Comparison of ENCODE assay signal across 15 mouse cellular contexts in the genomic region with DNA sequence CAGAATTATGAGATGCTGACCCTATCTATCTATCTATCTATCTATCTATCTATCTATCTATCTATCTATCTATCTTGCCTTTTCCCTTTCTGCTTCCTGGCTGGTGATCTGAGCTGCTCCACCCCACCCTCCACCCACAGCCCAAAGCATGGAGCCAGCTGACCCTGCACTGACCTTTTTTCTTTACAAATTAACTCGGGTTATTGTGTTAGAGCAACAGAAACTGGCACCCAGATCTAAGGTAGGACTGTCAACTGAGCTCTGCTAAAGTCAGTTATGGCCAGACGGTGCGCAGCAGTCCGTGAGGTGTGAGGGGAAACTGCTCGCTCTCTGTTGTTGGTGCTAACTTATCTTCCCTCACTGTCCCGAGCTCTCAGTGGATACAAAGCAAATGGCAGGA.
DNase-seq lines count a peak whose midpoint lies in the region; ATAC-seq and TF ChIP-seq lines count a peak whose summit lies in the region.
"Had no signal": no experiment of that assay in that cellular context is flagged by ENCODE, and none has a peak within 500 bp of the region (broad histone marks: within the 10 kb centered on the region; RNA-seq: fewer than 3 reads in every experiment).

No protein-coding gene starts in this region.

- intact Hi-C loops in left cerebral cortex, postnatal 25 days (cut with DNase I): no loop called here

- no peak overlapping the region for H3K27ac ChIP-seq in intestine, embryonic 15.5 days
- no peak overlapping the region for H3K27ac ChIP-seq in intestine, postnatal 0 days (ENCODE audit: low read depth, low read length)
- 0 out of 2 replicates have a peak overlapping the region, but pooled peaks have one; percentile 19 for H3K27ac ChIP-seq in kidney, postnatal 0 days
- no peak overlapping the region for H3K27ac ChIP-seq in liver, embryonic 11.5 days (ENCODE audit: low read depth, low read length)
- H3K27ac ChIP-seq in stomach, postnatal 0 days (replicated peaks): peak overlapping the region; percentile 53

- no peak overlapping the region for H3K4me3 ChIP-seq in intestine, embryonic 15.5 days (replicated peaks)
- no peak overlapping the region for H3K4me3 ChIP-seq in intestine, postnatal 0 days (ENCODE audit: low read depth, low read length)
- no peak overlapping the region for H3K4me3 ChIP-seq in kidney, postnatal 0 days (replicated peaks; ENCODE audit: low read depth, low read length)
- no peak overlapping the region for H3K4me3 ChIP-seq in liver, embryonic 11.5 days (ENCODE audit: low read depth, low read length)
- H3K4me3 ChIP-seq in stomach, postnatal 0 days (ENCODE audit: low read depth, low read length): no peak overlapping the region
- H3K4me3 ChIP-seq: lung, embryonic 15.5 days; neural tube, embryonic 15.5 days had no signal

- H3K9me3 ChIP-seq in intestine, embryonic 15.5 days: no peaks in the 10 kb centered on the region
- no peaks in the 10 kb centered on the region for H3K9me3 ChIP-seq in intestine, postnatal 0 days (ENCODE audit: control insufficient read depth)
- H3K9me3 ChIP-seq in kidney, postnatal 0 days (replicated peaks; ENCODE audit: low read length): no peaks in the 10 kb centered on the region
- no peaks in the 10 kb centered on the region for H3K9me3 ChIP-seq in liver, embryonic 11.5 days (ENCODE audit: control insufficient read depth, low read length)
- no peaks in the 10 kb centered on the region for H3K9me3 ChIP-seq in stomach, postnatal 0 days (ENCODE audit: control insufficient read depth, low read length)
- H3K9me3 ChIP-seq: lung, embryonic 15.5 days; neural tube, embryonic 15.5 days had no signal

- DNase-seq in kidney, postnatal 0 days (ENCODE audit: low spot score): no peak
- no peak for DNase-seq in liver, embryonic 11.5 days (ENCODE audit: low spot score)
- DNase-seq in stomach, postnatal 0 days (ENCODE audit: low spot score): no peak
- no peak for DNase-seq in left cerebral cortex, postnatal 25 days (ENCODE audit: low spot score in 2 of 2)
- DNase-seq in adrenal gland, postnatal 36 days: no peak
- DNase-seq in gastrocnemius, adult 18-20 months (ENCODE audit: low spot score): no peak
- DNase-seq: cerebellum, postnatal 25 days; gastrocnemius, postnatal 25 days; right cerebral cortex, postnatal 4 days had no signal

- TF ChIP-seq EP300 in stomach, postnatal 0 days (optimal IDR thresholded peaks at IDR 0.05): no peak

- H3K4me2 ChIP-seq in intestine, embryonic 15.5 days (replicated peaks): no peak overlapping the region
- no peak overlapping the region for H3K4me2 ChIP-seq in intestine, postnatal 0 days (replicated peaks; ENCODE audit: low read depth)
- H3K4me2 ChIP-seq in kidney, postnatal 0 days (ENCODE audit: low read length): no peak overlapping the region
- H3K4me2 ChIP-seq in liver, embryonic 11.5 days: no peak overlapping the region
- no peak overlapping the region for H3K4me2 ChIP-seq in stomach, postnatal 0 days (replicated peaks; ENCODE audit: low read depth)
- H3K4me2 ChIP-seq: heart, embryonic 11.5 days; lung, embryonic 15.5 days; neural tube, embryonic 15.5 days had no signal

- H3K36me3 ChIP-seq in intestine, embryonic 15.5 days: no peaks in the 10 kb centered on the region
- H3K36me3 ChIP-seq in intestine, postnatal 0 days (ENCODE audit: control insufficient read depth, insufficient read depth): no peaks in the 10 kb centered on the region
- H3K36me3 ChIP-seq in kidney, postnatal 0 days (ENCODE audit: insufficient read depth, low read length): no peaks in the 10 kb centered on the region
- H3K36me3 ChIP-seq in liver, embryonic 11.5 days (ENCODE audit: control insufficient read depth, insufficient read depth, low read length): no peaks in the 10 kb centered on the region
- H3K36me3 ChIP-seq in stomach, postnatal 0 days (ENCODE audit: control insufficient read depth, insufficient read depth, low read length): no peaks in the 10 kb centered on the region
- H3K36me3 ChIP-seq: lung, embryonic 15.5 days; neural tube, embryonic 15.5 days had no signal

- H3K4me1 ChIP-seq in intestine, embryonic 15.5 days (replicated peaks): peaks cover 29% of the 10 kb centered on the region
- peaks cover 11% of the 10 kb centered on the region; the same call in 1 of the 2 replicates for H3K4me1 ChIP-seq in intestine, postnatal 0 days (replicated peaks; ENCODE audit: control insufficient read depth, insufficient read depth, low read length)
- H3K4me1 ChIP-seq in kidney, postnatal 0 days (replicated peaks; ENCODE audit: insufficient read depth, low read length): peaks cover 22% of the 10 kb centered on the region
- peaks cover 21% of the 10 kb centered on the region for H3K4me1 ChIP-seq in liver, embryonic 11.5 days (replicated peaks; ENCODE audit: control insufficient read depth, insufficient read depth, low read length)
- peaks cover 13% of the 10 kb centered on the region; the same call in 1 of the 2 replicates for H3K4me1 ChIP-seq in stomach, postnatal 0 days (replicated peaks; ENCODE audit: control insufficient read depth, insufficient read depth)

- no peak for TF ChIP-seq CTCF in intestine, postnatal 0 days (IDR thresholded peaks at IDR 0.05; ENCODE audit: low read depth)
- no peak for TF ChIP-seq CTCF in kidney, postnatal 0 days (IDR thresholded peaks at IDR 0.05; ENCODE audit: low read depth)
- no peak for TF ChIP-seq CTCF in stomach, postnatal 0 days (IDR thresholded peaks at IDR 0.05; ENCODE audit: low read depth)

- WGBS in intestine, embryonic 15.5 days: 53% methylated on average over 6 of the region's 6 CpGs
- WGBS in intestine, postnatal 0 days: 39% methylated on average over 6 of the region's 6 CpGs
- 50% methylated on average over 6 of the region's 6 CpGs for WGBS in kidney, postnatal 0 days
- WGBS in liver, embryonic 11.5 days: 63% methylated on average over 6 of the region's 6 CpGs
- 55% methylated on average over 6 of the region's 6 CpGs for WGBS in stomach, postnatal 0 days

- no peak overlapping the region for H3K9ac ChIP-seq in intestine, embryonic 15.5 days
- no peak overlapping the region for H3K9ac ChIP-seq in intestine, postnatal 0 days (ENCODE audit: low read depth, low read length)
- H3K9ac ChIP-seq in kidney, postnatal 0 days (ENCODE audit: low read depth, low read length): no peak overlapping the region
- no peak overlapping the region for H3K9ac ChIP-seq in liver, embryonic 11.5 days (ENCODE audit: low read depth, low read length)
- H3K9ac ChIP-seq in stomach, postnatal 0 days (ENCODE audit: low read length): no peak overlapping the region
- H3K9ac ChIP-seq: lung, embryonic 15.5 days; neural tube, embryonic 15.5 days had no signal

- ATAC-seq in intestine, embryonic 15.5 days: 0 out of 2 replicates have a peak, but pooled peaks have one; percentile 16
- ATAC-seq in intestine, postnatal 0 days: no peak
- ATAC-seq in kidney, postnatal 0 days (replicated peaks; ENCODE audit: low FRiP score, low read depth): peak; percentile 33; the same call in 1 of the 2 replicates
- peak; percentile 39 for ATAC-seq in liver, embryonic 11.5 days (replicated peaks; ENCODE audit: low FRiP score)
- ATAC-seq in stomach, postnatal 0 days (ENCODE audit: low FRiP score, low TSS enrichment): no peak
- ATAC-seq: Patski had no signal

- no peaks in the 10 kb centered on the region for H3K27me3 ChIP-seq in intestine, embryonic 15.5 days (replicated peaks)
- H3K27me3 ChIP-seq in intestine, postnatal 0 days (replicated peaks; ENCODE audit: control insufficient read depth, insufficient read depth, low read length): no peaks in the 10 kb centered on the region
- H3K27me3 ChIP-seq in kidney, postnatal 0 days (ENCODE audit: insufficient read depth, low read length): no peaks in the 10 kb centered on the region
- no peaks in the 10 kb centered on the region for H3K27me3 ChIP-seq in liver, embryonic 11.5 days (replicated peaks; ENCODE audit: control insufficient read depth, insufficient read depth, low read length)
- no peaks in the 10 kb centered on the region for H3K27me3 ChIP-seq in stomach, postnatal 0 days (ENCODE audit: control insufficient read depth, insufficient read depth, low read length)
- H3K27me3 ChIP-seq: lung, embryonic 15.5 days; neural tube, embryonic 15.5 days; Patski had no signal

Comparison
In these comparisons a context has a peak if more than half of its experiments do, and no peak if none do; other contexts are left out.
1. ATAC-seq: peak in intestine, embryonic 15.5 days (single experiment), kidney, postnatal 0 days (single experiment) and liver, embryonic 11.5 days (single experiment); none in intestine, postnatal 0 days (single experiment) and stomach, postnatal 0 days (single experiment).
2. H3K27ac ChIP-seq: peak in kidney, postnatal 0 days (single experiment) and stomach, postnatal 0 days (single experiment); none in intestine, embryonic 15.5 days (single experiment), intestine, postnatal 0 days (single experiment) and liver, embryonic 11.5 days (single experiment).